Mouse (Mus musculus): ENCODE results near the gene Cdh7. TPM values are rescaled to one million over a fixed set of nuclear protein-coding genes. Genes with fewer than 3 reads are reported as not detected.

Cdh7 gene
- total and polyA plus RNA-seq, 2 experiments from 2014 or later, result not detected

DNA sequence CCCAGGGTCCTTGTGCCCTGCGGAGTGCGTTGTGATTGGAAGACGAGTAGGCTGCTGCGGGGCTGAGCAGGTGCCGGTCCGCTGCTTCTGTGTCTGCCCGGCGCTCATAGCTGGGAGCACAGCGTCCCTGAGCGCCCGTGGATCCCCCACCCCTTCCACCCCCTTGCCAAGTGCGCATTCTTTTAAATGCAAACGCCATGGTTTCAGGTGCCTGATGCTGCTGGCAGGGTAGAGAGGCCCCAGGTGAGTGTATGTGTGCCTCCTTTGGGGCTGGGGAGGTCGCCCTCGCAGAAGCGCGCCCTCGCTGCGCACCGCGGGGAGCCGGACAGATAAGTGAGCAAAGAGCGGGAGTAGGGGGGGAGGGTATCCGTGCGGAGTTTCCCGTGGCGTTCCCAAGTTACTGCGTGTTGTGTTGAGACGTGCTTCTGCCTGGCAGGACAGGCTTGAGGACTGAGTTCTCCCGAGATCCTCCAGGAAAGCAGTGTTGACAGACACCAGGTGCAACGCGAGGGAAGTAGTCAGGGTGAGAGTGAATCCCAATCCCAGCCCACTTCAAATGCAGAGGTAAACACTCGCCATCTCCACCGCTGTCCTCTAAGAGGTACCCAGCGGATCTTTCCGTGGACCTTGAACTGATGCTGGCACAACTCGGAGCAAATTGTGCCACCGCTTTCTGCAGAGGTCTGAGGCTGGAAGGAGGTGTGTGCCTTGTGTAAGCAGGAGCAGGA is 742 bp downstream of the Cdh7 start:
- Histone ChIP-seq H3K4me1 (ENCODE audit: control insufficient read depth, insufficient read depth) (no peaks in the 10 kb centered on the region), H3K36me3 (replicated peaks; ENCODE audit: control insufficient read depth, insufficient read depth, low read length) (no peaks in the 10 kb centered on the region), H3K9ac (replicated peaks; ENCODE audit: low read depth, low read length) (no peak overlapping the region), H3K4me2 (ENCODE audit: low read depth, low read length) (peak overlapping the region; percentile 69), H3K4me3 (ENCODE audit: low read depth, low read length) (peak overlapping the region; percentile 47), H3K9me3 (replicated peaks; ENCODE audit: control insufficient read depth, low read length) (no peaks in the 10 kb centered on the region), H3K27ac (ENCODE audit: low read depth) (no peak overlapping the region), H3K27me3 (ENCODE audit: control insufficient read depth, insufficient read depth, low read length) (peaks cover 18% of the 10 kb centered on the region)
- DNase-seq (ENCODE audit: low spot score) (no peak), ATAC-seq (ENCODE audit: insufficient read depth, low read depth) (no peak)
- WGBS, result 2% methylated on average over 38 of the region's 38 CpGs
- no peak for TF ChIP-seq CTCF (IDR thresholded peaks at IDR 0.05; ENCODE audit: low read depth)
- no peak for TF ChIP-seq EP300 (IDR thresholded peaks at IDR 0.05; ENCODE audit: low read depth)

DNA sequence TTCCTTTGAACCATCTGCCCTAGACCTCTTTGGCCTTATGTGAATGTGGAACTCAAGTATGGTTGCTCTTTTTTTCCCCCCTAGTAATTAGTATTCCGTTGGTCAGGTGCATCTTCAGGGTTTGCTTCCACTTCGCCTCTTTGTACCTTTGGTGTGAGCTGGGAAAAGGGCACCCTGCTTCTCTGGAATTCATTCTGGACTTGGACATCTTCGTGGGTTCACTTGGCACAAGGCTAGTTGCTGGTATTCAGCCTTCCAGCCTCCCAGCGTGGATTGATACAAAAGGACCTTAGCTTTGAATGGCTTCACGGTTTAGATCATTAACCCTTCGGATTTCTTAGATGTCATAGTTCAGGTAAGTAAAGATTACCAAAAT is 1.3 kb downstream of the Cdh7 start:
- DNase-seq (ENCODE audit: low spot score), result no peak
- Histone ChIP-seq H3K4me1 (ENCODE audit: control insufficient read depth, insufficient read depth) (no peaks in the 10 kb centered on the region), H3K4me2 (ENCODE audit: low read depth, low read length) (no peak overlapping the region), H3K4me3 (ENCODE audit: low read depth, low read length) (no peak overlapping the region), H3K9ac (replicated peaks; ENCODE audit: low read depth, low read length) (no peak overlapping the region), H3K27ac (ENCODE audit: low read depth) (no peak overlapping the region), H3K9me3 (replicated peaks; ENCODE audit: control insufficient read depth, low read length) (no peaks in the 10 kb centered on the region), H3K36me3 (replicated peaks; ENCODE audit: control insufficient read depth, insufficient read depth, low read length) (no peaks in the 10 kb centered on the region), H3K27me3 (ENCODE audit: control insufficient read depth, insufficient read depth, low read length) (peaks cover 18% of the 10 kb centered on the region)
- TF ChIP-seq EP300 (IDR thresholded peaks at IDR 0.05; ENCODE audit: low read depth) (no peak), CTCF (IDR thresholded peaks at IDR 0.05; ENCODE audit: low read depth) (no peak)
- ATAC-seq (ENCODE audit: insufficient read depth, low read depth), result no peak
- WGBS, result 33% methylated on average over 6 of the region's 6 CpGs

- DNase-seq (ENCODE audit: low spot score) (no peak), ATAC-seq (ENCODE audit: insufficient read depth, low read depth) (no peak)
- no peaks in the 10 kb centered on the region for H3K36me3 ChIP-seq (replicated peaks; ENCODE audit: control insufficient read depth, insufficient read depth, low read length)
- H3K9ac ChIP-seq (replicated peaks; ENCODE audit: low read depth, low read length), result no peak overlapping the region
- WGBS, result 61% methylated on average over 3 of the region's 3 CpGs
- no peaks in the 10 kb centered on the region for H3K9me3 ChIP-seq (replicated peaks; ENCODE audit: control insufficient read depth, low read length)
- H3K27ac ChIP-seq (ENCODE audit: low read depth), result no peak overlapping the region
- no peak overlapping the region for H3K4me2 ChIP-seq (ENCODE audit: low read depth, low read length)
- H3K27me3 ChIP-seq (ENCODE audit: control insufficient read depth, insufficient read depth, low read length), result peaks cover 18% of the 10 kb centered on the region
- H3K4me1 ChIP-seq (ENCODE audit: control insufficient read depth, insufficient read depth), result no peaks in the 10 kb centered on the region
- TF ChIP-seq EP300 (IDR thresholded peaks at IDR 0.05; ENCODE audit: low read depth), result no peak
- no peak for TF ChIP-seq CTCF (IDR thresholded peaks at IDR 0.05; ENCODE audit: low read depth)
- H3K4me3 ChIP-seq (ENCODE audit: low read depth, low read length), result no peak overlapping the region
Measured at GRCm38 (mm10) chr1:109984776-109985175, 2.5 kb downstream of the Cdh7 start.

- Histone ChIP-seq H3K36me3 (replicated peaks; ENCODE audit: control insufficient read depth, insufficient read depth, low read length) (no peaks in the 10 kb centered on the region), H3K4me1 (ENCODE audit: control insufficient read depth, insufficient read depth) (no peaks in the 10 kb centered on the region), H3K4me2 (ENCODE audit: low read depth, low read length) (no peak overlapping the region), H3K27ac (ENCODE audit: low read depth) (no peak overlapping the region), H3K4me3 (ENCODE audit: low read depth, low read length) (no peak overlapping the region), H3K9me3 (replicated peaks; ENCODE audit: control insufficient read depth, low read length) (no peaks in the 10 kb centered on the region), H3K9ac (replicated peaks; ENCODE audit: low read depth, low read length) (no peak overlapping the region), H3K27me3 (ENCODE audit: control insufficient read depth, insufficient read depth, low read length) (peaks cover 18% of the 10 kb centered on the region)
- ATAC-seq (ENCODE audit: insufficient read depth, low read depth) (no peak), DNase-seq (ENCODE audit: low spot score) (no peak)
- 13% methylated on average over 1 of the region's 1 CpGs for WGBS
- TF ChIP-seq EP300 (IDR thresholded peaks at IDR 0.05; ENCODE audit: low read depth) (no peak), CTCF (IDR thresholded peaks at IDR 0.05; ENCODE audit: low read depth) (no peak)
Measured at GRCm38 (mm10) chr1:109985468-109985867, 3.2 kb downstream of the Cdh7 start.

DNA sequence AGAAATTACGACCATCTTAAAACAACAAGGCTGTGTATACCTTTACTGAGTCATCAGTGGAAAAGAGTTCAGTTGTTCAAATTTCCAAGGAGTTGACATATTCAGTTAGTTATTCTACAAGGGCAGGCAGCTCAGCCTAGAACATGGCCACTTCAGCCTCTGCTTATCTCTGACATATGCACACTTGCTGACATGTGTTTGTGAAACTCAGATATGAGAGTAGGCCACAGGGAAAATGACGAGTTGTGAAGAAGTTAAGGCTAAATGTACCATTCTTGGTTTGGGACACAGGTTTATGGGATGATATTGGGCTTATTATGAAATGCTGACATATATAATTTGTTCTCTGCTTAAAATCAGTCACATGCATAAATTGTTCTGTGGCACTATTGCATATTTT is 7.3 kb downstream of the Cdh7 start:
- Histone ChIP-seq H3K36me3 (replicated peaks; ENCODE audit: control insufficient read depth, insufficient read depth, low read length) (no peaks in the 10 kb centered on the region), H3K27ac (ENCODE audit: low read depth) (no peak overlapping the region), H3K4me1 (ENCODE audit: control insufficient read depth, insufficient read depth) (no peaks in the 10 kb centered on the region), H3K27me3 (ENCODE audit: control insufficient read depth, insufficient read depth, low read length) (no peaks in the 10 kb centered on the region), H3K9me3 (replicated peaks; ENCODE audit: control insufficient read depth, low read length) (no peaks in the 10 kb centered on the region), H3K9ac (replicated peaks; ENCODE audit: low read depth, low read length) (no peak overlapping the region), H3K4me3 (ENCODE audit: low read depth, low read length) (no peak overlapping the region), H3K4me2 (ENCODE audit: low read depth, low read length) (no peak overlapping the region)
- DNase-seq (ENCODE audit: low spot score), result no peak
- 27% methylated on average over 2 of the region's 2 CpGs for WGBS
- ATAC-seq (ENCODE audit: insufficient read depth, low read depth), result no peak
- TF ChIP-seq EP300 (IDR thresholded peaks at IDR 0.05; ENCODE audit: low read depth), result no peak
- TF ChIP-seq CTCF (IDR thresholded peaks at IDR 0.05; ENCODE audit: low read depth), result no peak

DNA sequence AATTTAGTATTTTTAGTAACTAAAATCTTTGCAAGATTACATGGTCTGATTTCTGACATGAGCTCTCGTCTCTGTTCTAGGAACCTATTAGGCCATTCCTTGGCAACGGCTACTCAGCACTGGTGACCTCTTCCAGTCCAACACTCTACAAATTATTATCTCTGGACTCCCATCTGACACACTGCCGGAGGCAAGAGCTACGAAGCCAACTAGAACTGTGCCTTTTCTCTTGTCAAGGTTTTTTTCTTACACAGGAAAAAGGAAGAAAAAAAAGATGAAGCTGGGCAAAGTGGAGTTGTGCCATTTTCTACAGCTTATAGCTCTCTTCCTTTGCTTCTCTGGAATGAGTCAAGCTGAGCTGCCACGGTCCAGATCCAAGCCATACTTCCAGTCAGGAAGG is 11.7 kb downstream of the Cdh7 start:
- H3K4me3 ChIP-seq (ENCODE audit: low read depth, low read length), result no peak overlapping the region
- no peak overlapping the region for H3K9ac ChIP-seq (replicated peaks; ENCODE audit: low read depth, low read length)
- 57% methylated on average over 5 of the region's 5 CpGs for WGBS
- no peaks in the 10 kb centered on the region for H3K9me3 ChIP-seq (replicated peaks; ENCODE audit: control insufficient read depth, low read length)
- DNase-seq (ENCODE audit: low spot score) (no peak), ATAC-seq (ENCODE audit: insufficient read depth, low read depth) (no peak)
- no peak overlapping the region for H3K27ac ChIP-seq (ENCODE audit: low read depth)
- H3K36me3 ChIP-seq (replicated peaks; ENCODE audit: control insufficient read depth, insufficient read depth, low read length), result no peaks in the 10 kb centered on the region
- H3K4me2 ChIP-seq (ENCODE audit: low read depth, low read length), result no peak overlapping the region
- no peak for TF ChIP-seq EP300 (IDR thresholded peaks at IDR 0.05; ENCODE audit: low read depth)
- no peak for TF ChIP-seq CTCF (IDR thresholded peaks at IDR 0.05; ENCODE audit: low read depth)
- H3K4me1 ChIP-seq (ENCODE audit: control insufficient read depth, insufficient read depth), result no peaks in the 10 kb centered on the region
- H3K27me3 ChIP-seq (ENCODE audit: control insufficient read depth, insufficient read depth, low read length), result no peaks in the 10 kb centered on the region
